Mouse (Mus musculus) cortical plate, adult 2 months (tissue): Measurements from ENCODE around the gene Pop4. TPM values are rescaled to one million over a fixed set of nuclear protein-coding genes. Genes with fewer than 3 reads are reported as not detected.
A peak's percentile ranks its signal among the peaks of the same experiment; 100 is the strongest.

Experiments
- H3K27ac ChIP-seq: fragments of 200-500 bp; 2 replicates; pipeline ENCODE4 v1.5.1; 2012; ENCODE audit warnings: low read length, control low read depth, inconsistent platforms; ENCODE audit not compliant: insufficient read depth
- H3K4me1 ChIP-seq: fragments of 200-500 bp; 2 replicates; pipeline ENCODE4 v1.6.1; 2011; ENCODE audit warnings: low read length; ENCODE audit not compliant: control insufficient read depth, insufficient read depth
- H3K4me3 ChIP-seq: fragments of 200-500 bp; 2 replicates; pipeline ENCODE4 v1.5.1; 2011; ENCODE audit warnings: mild to moderate bottlenecking, low read length, control low read depth; ENCODE audit not compliant: insufficient read depth
- CTCF ChIP-seq: fragments of 200-500 bp; IDR thresholded peaks from 2 replicates; pipeline ENCODE4 v1.5.1; 2011; ENCODE audit warnings: mild to moderate bottlenecking, control low read depth, low read length; ENCODE audit not compliant: insufficient read depth; ENCODE audit errors: extremely low read depth
- POLR2A ChIP-seq: fragments of 200-500 bp; IDR thresholded peaks from 2 replicates; pipeline ENCODE4 v1.6.1; 2011; ENCODE audit warnings: mild to moderate bottlenecking, low read length, control low read depth; ENCODE audit not compliant: insufficient read depth; ENCODE audit errors: extremely low read depth
- polyA plus RNA-seq: library from polyadenylated mRNA; depleted of rRNA; stranded (reverse); fragments of >200 nt; gene quantifications from 2 replicates; pipeline ENCODE4 v1.2.3, GENCODE M21; 2012; rRNA removed

The Pop4 gene
- polyA plus RNA-seq, 1 experiment: 31.7 TPM

DNA sequence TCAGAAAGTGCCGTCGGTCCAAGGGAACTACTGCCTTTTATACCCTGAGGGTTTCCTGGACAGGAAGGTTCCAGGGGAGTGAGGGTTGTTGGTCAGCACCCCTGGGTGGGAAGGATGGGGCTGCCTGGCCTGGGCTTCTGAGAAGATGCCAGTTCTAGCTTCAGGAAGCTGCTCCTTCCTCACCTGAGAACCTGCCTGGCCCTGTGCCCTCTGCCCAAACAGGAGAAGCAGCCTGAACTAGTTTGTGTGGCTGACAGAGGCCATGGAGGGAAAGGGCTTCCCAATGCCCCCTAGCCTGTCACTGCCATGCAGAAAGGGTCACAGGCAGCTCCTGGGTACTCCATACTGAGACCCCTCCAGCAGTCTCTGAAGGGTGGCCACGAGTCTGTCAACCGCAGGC, 51.7 kb downstream of the Pop4 start:
- Histone ChIP-seq H3K4me3 (no peak overlapping the region), H3K4me1 (no peaks in the 10 kb centered on the region; the same call in 1 of the 2 replicates), H3K27ac (no peak overlapping the region; the same call in 1 of the 2 replicates)
- no peak for TF ChIP-seq CTCF
- TF ChIP-seq POLR2A: no peak

- Histone ChIP-seq H3K27ac (peak overlapping the region; percentile 33; the same call in 1 of the 2 replicates), H3K4me1 (no peaks in the 10 kb centered on the region; the same call in 1 of the 2 replicates), H3K4me3 (no peak overlapping the region)
- no peak for TF ChIP-seq CTCF
- no peak for TF ChIP-seq POLR2A
Observed at GRCm38 (mm10) chr7:38218631-38219367, 52.4 kb downstream of the Pop4 start.

DNA sequence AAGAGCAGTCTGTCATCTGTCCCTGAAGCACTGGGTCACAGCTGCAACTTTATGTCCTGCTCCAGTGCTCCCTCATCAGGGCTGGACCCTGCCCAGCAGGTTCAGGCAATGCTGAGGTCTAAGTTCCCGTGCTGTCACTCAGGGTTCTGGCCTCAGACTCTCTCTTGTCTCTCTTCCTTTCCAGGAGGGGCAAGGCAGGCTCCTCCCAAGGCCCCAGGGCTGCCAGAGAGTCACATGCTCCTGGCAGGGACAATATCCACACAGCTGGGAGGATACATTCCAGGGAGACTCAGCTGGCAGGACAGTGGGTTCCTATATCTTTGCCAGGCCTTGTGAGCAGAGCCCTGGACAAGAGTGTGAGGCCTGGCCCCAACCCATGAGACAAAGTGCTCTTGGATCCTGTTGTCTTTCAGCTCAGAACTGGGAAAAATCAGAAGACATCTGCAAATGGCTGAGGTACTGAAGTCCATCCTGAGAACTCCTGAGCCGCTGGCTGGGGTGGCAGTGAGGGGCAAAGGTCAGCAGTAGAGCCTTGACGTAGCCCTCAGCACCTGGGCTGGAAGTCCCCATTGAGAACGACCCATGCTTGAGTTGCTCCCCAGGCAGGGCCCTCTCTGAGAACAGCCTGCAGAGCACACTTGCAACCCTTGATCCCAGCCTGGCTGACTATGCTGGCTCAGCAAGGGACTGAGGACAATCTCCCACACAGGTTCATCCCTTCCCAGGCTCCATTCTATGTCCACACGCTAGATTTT, 53.6 kb downstream of the Pop4 start:
- Histone ChIP-seq H3K4me3 (no peak overlapping the region), H3K4me1 (no peaks in the 10 kb centered on the region; the same call in 1 of the 2 replicates), H3K27ac (peak overlapping the region; percentile 86)
- TF ChIP-seq CTCF: no peak
- TF ChIP-seq POLR2A: no peak

- Histone ChIP-seq H3K4me1 (no peaks in the 10 kb centered on the region; the same call in 1 of the 2 replicates), H3K27ac (no peak overlapping the region), H3K4me3 (no peak overlapping the region)
- TF ChIP-seq CTCF: no peak
- no peak for TF ChIP-seq POLR2A
Observed at GRCm38 (mm10) chr7:38215697-38216096, 55.5 kb downstream of the Pop4 start.

DNA sequence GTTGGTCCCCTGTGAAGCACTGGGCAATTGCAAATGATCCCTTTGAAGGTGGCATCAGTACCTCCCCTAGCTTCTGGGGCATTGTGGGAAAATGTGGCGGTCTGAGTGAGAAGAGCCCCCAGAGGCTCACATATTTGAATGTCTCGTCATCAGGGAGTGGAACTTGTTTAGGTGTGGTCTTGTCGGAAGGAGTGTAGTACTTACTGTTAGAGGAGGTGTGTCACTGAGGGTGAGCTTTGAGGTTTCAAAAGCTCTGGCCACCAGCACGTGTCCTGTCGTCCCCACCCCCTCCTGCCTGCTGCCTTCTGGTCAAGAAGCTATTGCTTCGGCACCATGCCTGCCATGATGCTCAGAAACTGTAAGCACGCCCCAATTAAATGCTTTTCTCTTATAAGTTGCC, 55.9 kb downstream of the Pop4 start:
- no peaks in the 10 kb centered on the region; the same call in 1 of the 2 replicates for H3K4me1 ChIP-seq
- no peak for TF ChIP-seq CTCF
- TF ChIP-seq POLR2A: no peak
- no peak overlapping the region for H3K27ac ChIP-seq
- no peak overlapping the region for H3K4me3 ChIP-seq

- Histone ChIP-seq H3K27ac (no peak overlapping the region), H3K4me1 (no peaks in the 10 kb centered on the region; the same call in 1 of the 2 replicates)
- TF ChIP-seq POLR2A (no peak), CTCF (no peak)
Observed at GRCm38 (mm10) chr7:38214473-38215214, 56.6 kb downstream of the Pop4 start.

DNA sequence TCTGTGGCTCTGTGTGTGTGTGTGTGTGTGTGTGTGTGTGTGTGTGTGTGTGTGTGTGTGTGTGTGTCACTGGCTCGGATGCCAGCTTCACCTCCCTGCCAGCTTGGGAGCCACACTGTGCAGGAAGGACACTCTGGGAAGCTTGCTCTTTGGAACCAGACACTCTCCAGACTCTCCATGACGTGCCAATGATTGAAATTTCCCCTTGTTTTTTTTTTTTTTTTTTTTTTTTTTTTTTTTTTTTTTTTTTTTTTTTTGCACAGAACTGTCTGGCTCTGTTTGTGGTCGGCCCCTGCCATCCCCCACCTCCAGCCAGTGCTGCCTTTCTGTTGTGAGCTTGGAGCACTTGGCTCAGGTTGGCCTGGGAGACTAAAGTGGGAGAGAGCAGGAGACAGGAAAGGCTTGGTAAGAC, 58.6 kb downstream of the Pop4 start:
- Histone ChIP-seq H3K4me1 (no peaks in the 10 kb centered on the region; the same call in 1 of the 2 replicates), H3K27ac (no peak overlapping the region), H3K4me3 (no peak overlapping the region)
- no peak for TF ChIP-seq POLR2A
- TF ChIP-seq CTCF: no peak

More at GRCm38 (mm10) chr7:38214473-38215214, 56.6 kb downstream of the Pop4 start:
- H3K4me3 ChIP-seq: no peak overlapping the region

Other genes with a start within 250 kb of the Pop4 start
- 36.2 and 40.3 TPM in 2 replicates for gene Uri1, start 247.9 kb downstream of the Pop4 start, polyA plus RNA-seq
- gene Ccne1, start 163.9 kb downstream of the Pop4 start, polyA plus RNA-seq: 19.0 and 21.0 TPM in 2 replicates
- 24.8 TPM in 2 replicates for gene 1600014C10Rik, start 88.2 kb downstream of the Pop4 start, polyA plus RNA-seq
- 1.6 and 1.8 TPM in 2 replicates for gene Plekhf1, start 43.4 kb downstream of the Pop4 start, polyA plus RNA-seq